Mouse (Mus musculus): ENCODE measurements around the gene Trpm4. TPM values are rescaled to one million over a fixed set of nuclear protein-coding genes. Genes with fewer than 3 reads are reported as not detected.
"Not testable (repeated sequence)": the region's sequence is repeated elsewhere in the genome, so short reads cannot be mapped to it uniquely, and the experiment has no call there.

The Trpm4 gene
- polyA plus RNA-seq, 1 experiment from 2014 or later = 15.9 TPM

DNA sequence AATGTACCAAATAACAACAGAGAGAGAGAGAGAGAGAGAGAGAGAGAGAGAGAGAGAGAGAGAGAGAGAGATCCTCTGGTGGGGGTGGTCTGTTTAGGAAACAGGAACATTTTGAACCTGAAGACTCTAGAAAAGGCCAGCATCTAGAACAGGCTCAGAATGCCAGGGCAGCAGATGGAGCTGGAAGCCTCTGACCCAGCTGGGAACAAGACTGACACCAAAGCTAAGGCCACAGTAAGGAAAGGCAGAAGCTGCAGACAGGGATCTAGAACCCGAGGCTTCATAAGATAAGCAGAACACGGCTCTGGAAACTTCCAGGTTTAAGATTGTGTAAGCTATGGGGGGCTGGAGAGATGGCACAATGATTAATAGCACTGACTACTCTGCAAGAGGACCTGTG, 30.4 kb upstream of the Trpm4 start:
- Histone ChIP-seq H3K4me1 (replicated peaks; ENCODE audit: insufficient read depth, low read length) (peaks cover 18% of the 10 kb centered on the region), H3K9ac (ENCODE audit: low read depth, low read length) (no peak overlapping the region), H3K4me2 (ENCODE audit: low read length) (no peak overlapping the region), H3K9me3 (replicated peaks; ENCODE audit: low read length) (no peaks in the 10 kb centered on the region), H3K36me3 (ENCODE audit: insufficient read depth, low read length) (no peaks in the 10 kb centered on the region), H3K4me3 (replicated peaks; ENCODE audit: low read depth, low read length) (no peak overlapping the region), H3K27ac (no peak overlapping the region), H3K27me3 (ENCODE audit: insufficient read depth, low read length) (peaks cover 25% of the 10 kb centered on the region; the same call in 1 of the 2 replicates)
- DNase-seq (ENCODE audit: low spot score) (no peak), ATAC-seq (replicated peaks; ENCODE audit: low FRiP score, low read depth) (no peak)
- no peak for TF ChIP-seq CTCF (IDR thresholded peaks at IDR 0.05; ENCODE audit: low read depth)
- 83% methylated on average over 2 of the region's 2 CpGs for WGBS

DNA sequence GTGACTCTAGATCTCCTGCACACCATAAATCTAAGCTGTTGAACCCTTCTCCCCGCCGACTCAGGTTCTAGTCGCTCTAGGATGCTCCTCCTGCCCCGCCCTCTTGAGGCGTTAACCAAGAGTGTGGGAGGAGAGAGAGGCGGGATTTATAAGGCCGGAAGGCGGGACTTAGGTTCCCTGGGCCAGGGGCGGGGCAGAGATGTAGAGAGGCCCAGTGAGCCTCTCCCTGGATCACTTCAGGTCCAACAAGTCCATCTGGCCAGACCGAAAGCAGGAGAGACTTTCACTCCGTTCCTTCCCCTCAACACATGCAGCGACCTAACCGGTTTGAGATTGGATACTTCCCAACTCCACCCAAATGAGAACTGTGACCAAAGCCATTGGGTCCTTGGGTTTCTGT, 29.2 kb upstream of the Trpm4 start:
- Histone ChIP-seq H3K4me2 (ENCODE audit: low read length) (no peak overlapping the region), H3K9ac (ENCODE audit: low read depth, low read length) (no peak overlapping the region), H3K9me3 (replicated peaks; ENCODE audit: low read length) (no peaks in the 10 kb centered on the region), H3K4me1 (replicated peaks; ENCODE audit: insufficient read depth, low read length) (peaks cover 18% of the 10 kb centered on the region), H3K4me3 (replicated peaks; ENCODE audit: low read depth, low read length) (no peak overlapping the region), H3K27me3 (ENCODE audit: insufficient read depth, low read length) (peaks cover 19% of the 10 kb centered on the region; the same call in 1 of the 2 replicates), H3K36me3 (ENCODE audit: insufficient read depth, low read length) (no peaks in the 10 kb centered on the region), H3K27ac (no peak overlapping the region)
- ATAC-seq (replicated peaks; ENCODE audit: low FRiP score, low read depth) = no peak
- peak; percentile 14; the same call in 1 of the 2 replicates for TF ChIP-seq CTCF (IDR thresholded peaks at IDR 0.05; ENCODE audit: low read depth)
- peak; percentile 77 for DNase-seq (ENCODE audit: low spot score)
- 4% methylated on average over 13 of the region's 13 CpGs for WGBS

- Histone ChIP-seq H3K4me3 (replicated peaks; ENCODE audit: low read depth, low read length) (peak overlapping the region; percentile 41), H3K4me1 (replicated peaks; ENCODE audit: insufficient read depth, low read length) (peaks cover 11% of the 10 kb centered on the region; the same call in 1 of the 2 replicates), H3K27me3 (ENCODE audit: insufficient read depth, low read length) (peaks cover 19% of the 10 kb centered on the region; the same call in 1 of the 2 replicates), H3K4me2 (ENCODE audit: low read length) (peak overlapping the region; percentile 75), H3K27ac (no peak overlapping the region), H3K9ac (ENCODE audit: low read depth, low read length) (no peak overlapping the region), H3K9me3 (replicated peaks; ENCODE audit: low read length) (no peaks in the 10 kb centered on the region), H3K36me3 (ENCODE audit: insufficient read depth, low read length) (no peaks in the 10 kb centered on the region)
- WGBS = under 1% methylated on average over 43 of the region's 43 CpGs
- DNase-seq (ENCODE audit: low spot score) (peak; percentile 90), ATAC-seq (replicated peaks; ENCODE audit: low FRiP score, low read depth) (peak; percentile 83)
- TF ChIP-seq CTCF (IDR thresholded peaks at IDR 0.05; ENCODE audit: low read depth) = no peak
These were observed 27.7 kb upstream of the Trpm4 start for GRCm38 (mm10) chr7:45361243-45361804.

GRCm38 (mm10) chr7:45360404-45361125, 27.0 kb upstream of the Trpm4 start:
- 51% methylated on average over 18 of the region's 18 CpGs for WGBS
- H3K4me2 ChIP-seq (ENCODE audit: low read length) = no peak overlapping the region
- no peak for TF ChIP-seq CTCF (IDR thresholded peaks at IDR 0.05; ENCODE audit: low read depth)

GRCm38 (mm10) chr7:45359081-45359480, 25.5 kb upstream of the Trpm4 start:
- not testable (repeated sequence) for H3K4me3 ChIP-seq (replicated peaks; ENCODE audit: low read depth, low read length); H3K4me1 ChIP-seq (replicated peaks; ENCODE audit: insufficient read depth, low read length); H3K9ac ChIP-seq (ENCODE audit: low read depth, low read length); H3K9me3 ChIP-seq (replicated peaks; ENCODE audit: low read length); DNase-seq (ENCODE audit: low spot score); ATAC-seq (replicated peaks; ENCODE audit: low FRiP score, low read depth); H3K36me3 ChIP-seq (ENCODE audit: insufficient read depth, low read length); H3K4me2 ChIP-seq (ENCODE audit: low read length); H3K27ac ChIP-seq
- H3K27me3 ChIP-seq (ENCODE audit: insufficient read depth, low read length) = peaks cover 19% of the 10 kb centered on the region; the same call in 1 of the 2 replicates
- 62% methylated on average over 10 of the region's 11 CpGs for WGBS

More at GRCm38 (mm10) chr7:45360404-45361125, 27.0 kb upstream of the Trpm4 start:
- no peak for ATAC-seq (replicated peaks; ENCODE audit: low FRiP score, low read depth)
- Histone ChIP-seq H3K27ac (no peak overlapping the region), H3K27me3 (ENCODE audit: insufficient read depth, low read length) (peaks cover 19% of the 10 kb centered on the region; the same call in 1 of the 2 replicates), H3K4me3 (replicated peaks; ENCODE audit: low read depth, low read length) (peak overlapping the region; percentile 41; the same call in 1 of the 2 replicates), H3K4me1 (replicated peaks; ENCODE audit: insufficient read depth, low read length) (0 out of 2 replicates have a peak, but pooled peaks cover 3% of the 10 kb centered on the region), H3K9ac (ENCODE audit: low read depth, low read length) (no peak overlapping the region), H3K9me3 (replicated peaks; ENCODE audit: low read length) (no peaks in the 10 kb centered on the region), H3K36me3 (ENCODE audit: insufficient read depth, low read length) (no peaks in the 10 kb centered on the region)
- no peak for DNase-seq (ENCODE audit: low spot score)

- ATAC-seq (replicated peaks; ENCODE audit: low FRiP score, low read depth) (peak; percentile 45), DNase-seq (ENCODE audit: low spot score) (no peak)
- H3K27me3 ChIP-seq (ENCODE audit: insufficient read depth, low read length) = peaks cover 6% of the 10 kb centered on the region; the same call in 1 of the 2 replicates
- no peak overlapping the region for H3K9ac ChIP-seq (ENCODE audit: low read depth, low read length)
- H3K36me3 ChIP-seq (ENCODE audit: insufficient read depth, low read length) = no peaks in the 10 kb centered on the region
- H3K27ac ChIP-seq = no peak overlapping the region
- no peak overlapping the region for H3K4me2 ChIP-seq (ENCODE audit: low read length)
- no peaks in the 10 kb centered on the region for H3K9me3 ChIP-seq (replicated peaks; ENCODE audit: low read length)
- WGBS = 26% methylated on average over 13 of the region's 13 CpGs
- H3K4me1 ChIP-seq (replicated peaks; ENCODE audit: insufficient read depth, low read length) = no peaks in the 10 kb centered on the region
- H3K4me3 ChIP-seq (replicated peaks; ENCODE audit: low read depth, low read length) = no peak overlapping the region
- no peak for TF ChIP-seq CTCF (IDR thresholded peaks at IDR 0.05; ENCODE audit: low read depth)
These were observed 22.5 kb upstream of the Trpm4 start for GRCm38 (mm10) chr7:45356087-45356486.
